Mouse (Mus musculus): ENCODE data around the gene Jade1. TPM values are rescaled to one million over a fixed set of nuclear protein-coding genes. Genes with fewer than 3 reads are reported as not detected.
A peak's percentile ranks its signal among the peaks of the same experiment; 100 is the strongest.

The Jade1 gene
- total and polyA plus RNA-seq, 2 experiments from 2014 or later, result 16.7 to 21.8 TPM

DNA sequence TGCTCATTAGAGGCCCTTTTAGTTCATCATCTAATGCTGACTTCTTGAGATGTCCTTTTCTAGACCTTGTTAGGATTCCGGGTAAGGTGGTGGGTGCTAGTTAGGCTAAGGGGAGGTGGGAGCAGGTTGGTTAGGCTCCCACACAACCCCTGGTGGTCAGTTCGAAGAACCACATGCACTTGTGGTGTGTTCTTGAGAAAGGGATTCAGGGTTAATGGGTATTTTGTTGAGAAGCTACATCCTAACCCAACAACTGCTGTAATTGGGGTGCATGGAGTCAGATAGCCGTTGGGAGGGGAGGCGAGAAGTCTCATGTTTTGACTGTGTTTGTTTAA is 50.8 kb downstream of the Jade1 start:
- TF ChIP-seq CTCF (IDR thresholded peaks at IDR 0.05), result peak; percentile 58
- no peaks in the 10 kb centered on the region for H3K27me3 ChIP-seq (ENCODE audit: insufficient read depth, low read length)
- no peak overlapping the region for H3K9ac ChIP-seq (replicated peaks; ENCODE audit: low read length, poor library complexity, severe bottlenecking)
- no peak overlapping the region for H3K4me2 ChIP-seq (ENCODE audit: low read depth, low read length, poor library complexity, severe bottlenecking)
- ATAC-seq (ENCODE audit: low FRiP score) (no peak), DNase-seq (ENCODE audit: low spot score) (no peak)
- H3K4me1 ChIP-seq (ENCODE audit: insufficient read depth, low read length), result 0 out of 2 replicates have a peak, but pooled peaks cover 7% of the 10 kb centered on the region
- no peak overlapping the region for H3K27ac ChIP-seq (ENCODE audit: low read depth, low read length)
- H3K9me3 ChIP-seq (ENCODE audit: low read length), result no peaks in the 10 kb centered on the region
- H3K4me3 ChIP-seq (ENCODE audit: low read depth, low read length), result no peak overlapping the region
- WGBS, result 91% methylated on average over 4 of the region's 4 CpGs
- H3K36me3 ChIP-seq (ENCODE audit: insufficient read depth, low read length), result peaks cover 32% of the 10 kb centered on the region

DNA sequence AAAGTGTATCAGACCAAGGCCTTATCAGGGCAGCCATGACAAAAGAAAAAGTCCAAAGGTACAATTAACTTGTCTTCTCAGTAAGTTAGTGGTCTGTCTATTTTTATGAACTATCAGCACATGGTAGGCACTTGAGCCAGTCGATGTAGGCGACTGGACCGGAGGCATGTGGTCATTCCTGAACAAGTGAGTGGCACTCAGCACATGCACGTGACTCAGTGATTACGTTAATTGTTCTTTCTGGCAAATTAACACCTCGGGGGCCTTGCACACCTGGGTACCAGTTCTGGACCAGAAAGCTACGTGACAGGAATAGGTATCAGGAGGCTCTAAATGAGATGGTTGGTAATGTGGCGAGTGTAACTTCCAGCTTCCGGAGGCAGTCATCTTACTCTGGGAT is 51.5 kb downstream of the Jade1 start:
- TF ChIP-seq CTCF (IDR thresholded peaks at IDR 0.05), result no peak
- no peaks in the 10 kb centered on the region for H3K27me3 ChIP-seq (ENCODE audit: insufficient read depth, low read length)
- ATAC-seq (ENCODE audit: low FRiP score), result no peak
- DNase-seq (ENCODE audit: low spot score), result no peak
- no peaks in the 10 kb centered on the region for H3K9me3 ChIP-seq (ENCODE audit: low read length)
- H3K27ac ChIP-seq (ENCODE audit: low read depth, low read length), result no peak overlapping the region
- H3K4me3 ChIP-seq (ENCODE audit: low read depth, low read length), result no peak overlapping the region
- no peak overlapping the region for H3K9ac ChIP-seq (replicated peaks; ENCODE audit: low read length, poor library complexity, severe bottlenecking)
- peaks cover 37% of the 10 kb centered on the region for H3K36me3 ChIP-seq (ENCODE audit: insufficient read depth, low read length)
- H3K4me1 ChIP-seq (ENCODE audit: insufficient read depth, low read length), result 0 out of 2 replicates have a peak, but pooled peaks cover 7% of the 10 kb centered on the region
- WGBS, result 89% methylated on average over 9 of the region's 9 CpGs
- H3K4me2 ChIP-seq (ENCODE audit: low read depth, low read length, poor library complexity, severe bottlenecking), result no peak overlapping the region

DNA sequence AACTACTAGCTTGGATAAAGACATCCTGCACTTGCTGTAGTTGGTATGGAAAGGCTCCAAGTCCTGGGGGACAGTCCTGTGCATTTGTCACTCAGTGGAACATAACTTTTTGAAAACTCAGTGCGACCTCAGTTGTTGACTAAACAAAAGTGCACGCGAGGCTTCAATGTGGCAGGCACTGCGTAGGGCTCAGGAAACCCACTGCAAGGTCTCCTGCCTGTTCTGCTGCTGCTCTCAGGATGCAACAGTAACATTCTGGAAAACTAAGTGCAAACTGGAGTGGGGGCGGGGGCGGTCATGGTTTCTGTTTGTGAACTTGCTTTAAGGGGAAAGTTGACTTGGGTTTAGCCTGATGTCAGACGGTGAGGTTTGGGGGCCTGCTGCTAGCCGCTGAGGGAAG is 51.9 kb downstream of the Jade1 start:
- Histone ChIP-seq H3K27me3 (ENCODE audit: insufficient read depth, low read length) (no peaks in the 10 kb centered on the region), H3K9ac (replicated peaks; ENCODE audit: low read length, poor library complexity, severe bottlenecking) (no peak overlapping the region), H3K4me3 (ENCODE audit: low read depth, low read length) (no peak overlapping the region), H3K36me3 (ENCODE audit: insufficient read depth, low read length) (peaks cover 37% of the 10 kb centered on the region), H3K4me2 (ENCODE audit: low read depth, low read length, poor library complexity, severe bottlenecking) (no peak overlapping the region), H3K27ac (ENCODE audit: low read depth, low read length) (no peak overlapping the region), H3K4me1 (ENCODE audit: insufficient read depth, low read length) (0 out of 2 replicates have a peak, but pooled peaks cover 7% of the 10 kb centered on the region), H3K9me3 (ENCODE audit: low read length) (no peaks in the 10 kb centered on the region)
- 89% methylated on average over 8 of the region's 8 CpGs for WGBS
- no peak for ATAC-seq (ENCODE audit: low FRiP score)
- DNase-seq (ENCODE audit: low spot score), result no peak
- TF ChIP-seq CTCF (IDR thresholded peaks at IDR 0.05), result no peak

DNA sequence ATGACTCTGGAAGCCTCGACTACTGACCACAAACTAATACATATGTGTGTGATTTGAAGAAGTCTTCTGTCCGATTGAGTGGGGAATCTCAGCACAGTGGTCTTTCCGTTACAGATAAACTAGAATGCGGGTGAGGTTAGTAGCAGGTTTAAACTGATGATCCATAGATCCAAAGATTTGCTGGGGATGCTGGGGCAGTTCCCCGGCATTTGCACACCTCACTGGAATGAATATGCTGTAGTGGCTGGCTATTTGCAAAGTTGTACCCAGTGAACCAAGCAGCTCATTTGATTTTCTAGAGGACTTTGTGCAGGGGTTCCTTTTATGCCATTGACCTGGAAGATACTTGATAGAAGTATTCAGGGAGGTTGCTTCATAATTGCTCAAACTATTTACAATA is 53.5 kb downstream of the Jade1 start:
- no peak overlapping the region for H3K4me3 ChIP-seq (ENCODE audit: low read depth, low read length)
- no peak overlapping the region for H3K4me2 ChIP-seq (ENCODE audit: low read depth, low read length, poor library complexity, severe bottlenecking)
- no peak overlapping the region for H3K27ac ChIP-seq (ENCODE audit: low read depth, low read length)
- H3K4me1 ChIP-seq (ENCODE audit: insufficient read depth, low read length), result no peaks in the 10 kb centered on the region
- no peaks in the 10 kb centered on the region for H3K9me3 ChIP-seq (ENCODE audit: low read length)
- no peak for DNase-seq (ENCODE audit: low spot score)
- H3K9ac ChIP-seq (replicated peaks; ENCODE audit: low read length, poor library complexity, severe bottlenecking), result no peak overlapping the region
- H3K27me3 ChIP-seq (ENCODE audit: insufficient read depth, low read length), result no peaks in the 10 kb centered on the region
- ATAC-seq (ENCODE audit: low FRiP score), result no peak
- WGBS, result 92% methylated on average over 5 of the region's 5 CpGs
- TF ChIP-seq CTCF (IDR thresholded peaks at IDR 0.05), result no peak
- peaks cover 48% of the 10 kb centered on the region for H3K36me3 ChIP-seq (ENCODE audit: insufficient read depth, low read length)

DNA sequence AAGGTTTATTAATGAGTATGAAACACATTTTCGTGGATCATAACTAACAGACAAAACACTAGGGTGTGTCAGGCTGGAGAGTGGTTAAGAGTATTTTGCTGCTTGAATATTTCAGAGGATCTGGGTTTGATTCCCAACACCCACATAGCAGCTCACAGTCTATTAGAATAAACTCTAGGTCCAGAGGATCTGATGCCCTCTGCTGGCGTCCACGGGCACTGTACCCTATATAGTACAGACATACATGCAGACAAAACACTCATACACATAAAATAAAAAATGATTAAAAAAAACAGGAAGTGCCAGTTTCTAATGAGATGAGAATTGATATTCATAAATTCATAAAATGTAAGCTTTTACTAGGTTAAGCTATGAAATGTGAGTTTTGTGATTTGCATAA is 56.7 kb downstream of the Jade1 start:
- Histone ChIP-seq H3K9ac (replicated peaks; ENCODE audit: low read length, poor library complexity, severe bottlenecking) (no peak overlapping the region), H3K36me3 (ENCODE audit: insufficient read depth, low read length) (peaks cover 36% of the 10 kb centered on the region), H3K4me2 (ENCODE audit: low read depth, low read length, poor library complexity, severe bottlenecking) (no peak overlapping the region), H3K4me1 (ENCODE audit: insufficient read depth, low read length) (no peaks in the 10 kb centered on the region), H3K27ac (ENCODE audit: low read depth, low read length) (no peak overlapping the region), H3K4me3 (ENCODE audit: low read depth, low read length) (no peak overlapping the region), H3K9me3 (ENCODE audit: low read length) (no peaks in the 10 kb centered on the region), H3K27me3 (ENCODE audit: insufficient read depth, low read length) (no peaks in the 10 kb centered on the region)
- DNase-seq (ENCODE audit: low spot score) (no peak), ATAC-seq (ENCODE audit: low FRiP score) (no peak)
- 95% methylated on average over 3 of the region's 3 CpGs for WGBS
- TF ChIP-seq CTCF (IDR thresholded peaks at IDR 0.05), result peak; percentile 48

DNA sequence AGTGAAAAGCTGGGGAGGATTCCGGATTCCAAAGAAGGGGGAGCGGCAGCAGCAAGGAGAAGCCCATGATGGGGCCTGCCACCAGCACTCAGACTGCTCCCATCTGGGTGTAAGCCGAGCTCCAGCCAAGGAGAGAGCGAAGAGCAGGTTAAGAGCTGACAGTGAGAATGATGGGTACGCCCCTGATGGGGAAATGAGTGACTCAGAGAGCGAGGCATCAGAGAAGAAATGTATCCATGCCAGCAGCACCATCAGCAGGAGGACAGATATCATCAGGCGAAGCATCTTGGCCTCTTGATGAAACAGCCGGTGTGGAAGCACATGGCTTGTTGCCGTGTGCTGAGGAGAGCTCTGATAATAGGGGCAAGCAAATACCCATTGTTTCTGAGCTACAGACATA is 58.2 kb downstream of the Jade1 start:
- H3K36me3 ChIP-seq (ENCODE audit: insufficient read depth, low read length), result peaks cover 34% of the 10 kb centered on the region
- no peak overlapping the region for H3K4me3 ChIP-seq (ENCODE audit: low read depth, low read length)
- no peaks in the 10 kb centered on the region for H3K27me3 ChIP-seq (ENCODE audit: insufficient read depth, low read length)
- no peaks in the 10 kb centered on the region for H3K4me1 ChIP-seq (ENCODE audit: insufficient read depth, low read length)
- TF ChIP-seq CTCF (IDR thresholded peaks at IDR 0.05), result no peak
- H3K9me3 ChIP-seq (ENCODE audit: low read length), result no peaks in the 10 kb centered on the region
- no peak overlapping the region for H3K9ac ChIP-seq (replicated peaks; ENCODE audit: low read length, poor library complexity, severe bottlenecking)
- no peak overlapping the region for H3K4me2 ChIP-seq (ENCODE audit: low read depth, low read length, poor library complexity, severe bottlenecking)
- WGBS, result 92% methylated on average over 9 of the region's 9 CpGs
- no peak overlapping the region for H3K27ac ChIP-seq (ENCODE audit: low read depth, low read length)
- ATAC-seq (ENCODE audit: low FRiP score) (no peak), DNase-seq (ENCODE audit: low spot score) (no peak)
